Comparison of ENCODE assay signal across 19 mouse cellular contexts in the genomic region with DNA sequence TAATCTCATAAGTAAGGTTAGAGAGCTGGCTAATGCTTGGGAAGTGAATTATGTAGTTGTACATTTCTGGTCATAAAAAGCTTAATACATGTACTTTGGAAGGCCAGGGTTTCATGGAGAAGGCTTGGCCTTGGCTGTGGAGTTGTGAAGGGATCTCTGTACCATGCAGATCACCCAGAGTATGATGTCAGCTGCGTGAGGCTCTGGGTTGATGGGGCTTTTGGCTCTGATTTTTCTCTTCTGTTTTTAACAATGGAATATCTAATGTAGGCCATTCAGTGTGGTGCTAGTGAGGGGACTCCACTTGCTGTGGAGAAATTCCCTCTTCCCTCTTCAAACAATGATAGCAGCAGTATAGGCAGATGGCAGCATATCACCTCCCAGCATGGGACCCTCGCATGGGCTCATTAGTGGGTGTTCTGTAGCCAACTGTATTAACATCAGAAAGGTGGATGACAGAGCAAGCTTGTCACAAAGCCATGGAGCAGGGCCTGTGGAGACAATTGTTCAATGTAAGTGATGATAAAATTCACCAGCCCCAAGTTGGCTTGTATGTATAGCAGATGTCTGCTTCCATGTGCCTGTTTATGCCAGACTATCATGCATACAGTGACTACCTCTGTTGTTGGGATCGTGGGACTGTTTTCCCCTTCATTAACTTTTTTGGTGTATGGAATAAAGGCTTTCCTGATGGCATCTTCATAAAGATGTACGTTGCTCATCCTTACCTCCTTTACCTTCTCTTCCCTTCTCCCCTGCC. TPM values are rescaled to one million over a fixed set of nuclear protein-coding genes. Genes with fewer than 3 reads are reported as not detected.
A peak's percentile ranks its signal among the peaks of the same experiment; 100 is the strongest.
DNase-seq lines count a peak whose midpoint lies in the region; ATAC-seq and TF ChIP-seq lines count a peak whose summit lies in the region.
"Had no signal": no experiment of that assay in that cellular context is flagged by ENCODE, and none has a peak within 500 bp of the region (broad histone marks: within the 10 kb centered on the region; RNA-seq: fewer than 3 reads in every experiment).

No protein-coding gene starts in this region.

- no peak for TF ChIP-seq CTCF in midbrain, postnatal 0 days (IDR thresholded peaks at IDR 0.05)

- WGBS in hindbrain, embryonic 14.5 days: 75% methylated on average over 4 of the region's 4 CpGs
- 80% methylated on average over 4 of the region's 4 CpGs for WGBS in hindbrain, embryonic 12.5 days
- WGBS in midbrain, postnatal 0 days: 81% methylated on average over 4 of the region's 4 CpGs

- no peaks in the 10 kb centered on the region for H3K9me3 ChIP-seq in hindbrain, embryonic 14.5 days (ENCODE audit: control insufficient read depth, low read length)
- no peaks in the 10 kb centered on the region for H3K9me3 ChIP-seq in hindbrain, embryonic 12.5 days (replicated peaks)
- H3K9me3 ChIP-seq in midbrain, postnatal 0 days (ENCODE audit: low read length): no peaks in the 10 kb centered on the region
- H3K9me3 ChIP-seq: kidney, embryonic 15.5 days; limb, embryonic 15.5 days had no signal

- peak; percentile 51 for DNase-seq in hindbrain, embryonic 14.5 days (ENCODE audit: low spot score)
- peak; percentile 40 for DNase-seq in brain, adult 2 months (ENCODE audit: low read depth, low spot score)
- DNase-seq in cerebellum, postnatal 25 days: peak; percentile 21 to 43
- DNase-seq in midbrain, postnatal 0 days (ENCODE audit: low spot score): peak; percentile 44
- DNase-seq in left cerebral cortex, adult 8-10 months (ENCODE audit: low spot score in 2 of 2): no peak
- no peak for DNase-seq in adrenal gland, adult 8-10 months
- DNase-seq: adrenal gland, postnatal 36 days; lung, adult 18-20 months; lung, postnatal 36 days; retina, postnatal 1 day; thymus, adult 2 months had no signal

- no peak overlapping the region for H3K4me2 ChIP-seq in hindbrain, embryonic 14.5 days (replicated peaks)
- H3K4me2 ChIP-seq in hindbrain, embryonic 12.5 days (replicated peaks): no peak overlapping the region
- H3K4me2 ChIP-seq in midbrain, postnatal 0 days (ENCODE audit: low read depth, low read length, poor library complexity, severe bottlenecking): no peak overlapping the region
- H3K4me2 ChIP-seq: kidney, embryonic 15.5 days; limb, embryonic 15.5 days; midbrain, embryonic 12.5 days had no signal

- H3K36me3 ChIP-seq in hindbrain, embryonic 14.5 days (replicated peaks; ENCODE audit: control insufficient read depth, insufficient read depth): peaks cover 74% of the 10 kb centered on the region
- H3K36me3 ChIP-seq in hindbrain, embryonic 12.5 days: peaks cover 80% of the 10 kb centered on the region
- peaks cover 67% of the 10 kb centered on the region for H3K36me3 ChIP-seq in midbrain, postnatal 0 days (ENCODE audit: insufficient read depth, low read length)

- no peak overlapping the region for H3K4me3 ChIP-seq in hindbrain, embryonic 14.5 days (replicated peaks; ENCODE audit: low read length)
- H3K4me3 ChIP-seq in hindbrain, embryonic 12.5 days: no peak overlapping the region
- H3K4me3 ChIP-seq in midbrain, postnatal 0 days (ENCODE audit: low read depth, low read length): no peak overlapping the region
- H3K4me3 ChIP-seq: erythroblast, embryonic 14.5 days; kidney, embryonic 15.5 days; limb, embryonic 15.5 days; midbrain, embryonic 12.5 days had no signal

- H3K4me1 ChIP-seq in hindbrain, embryonic 14.5 days (replicated peaks; ENCODE audit: control insufficient read depth, insufficient read depth, low read length): no peaks in the 10 kb centered on the region
- H3K4me1 ChIP-seq in hindbrain, embryonic 12.5 days: no peaks in the 10 kb centered on the region
- H3K4me1 ChIP-seq in midbrain, postnatal 0 days (ENCODE audit: insufficient read depth, low read length): no peaks in the 10 kb centered on the region
- H3K4me1 ChIP-seq: kidney, embryonic 15.5 days; limb, embryonic 15.5 days; midbrain, embryonic 12.5 days had no signal

- H3K9ac ChIP-seq in hindbrain, embryonic 14.5 days: no peak overlapping the region
- no peak overlapping the region for H3K9ac ChIP-seq in hindbrain, embryonic 12.5 days
- H3K9ac ChIP-seq in midbrain, postnatal 0 days (replicated peaks; ENCODE audit: low read length, poor library complexity, severe bottlenecking): no peak overlapping the region
- H3K9ac ChIP-seq: kidney, embryonic 15.5 days; limb, embryonic 15.5 days; midbrain, embryonic 12.5 days had no signal

- no peaks in the 10 kb centered on the region for H3K27me3 ChIP-seq in hindbrain, embryonic 14.5 days (ENCODE audit: control insufficient read depth, insufficient read depth, low read length)
- no peaks in the 10 kb centered on the region for H3K27me3 ChIP-seq in hindbrain, embryonic 12.5 days
- no peaks in the 10 kb centered on the region for H3K27me3 ChIP-seq in midbrain, postnatal 0 days (ENCODE audit: insufficient read depth, low read length)
- H3K27me3 ChIP-seq: kidney, embryonic 15.5 days; limb, embryonic 15.5 days; midbrain, embryonic 12.5 days had no signal

- no peak overlapping the region for H3K27ac ChIP-seq in hindbrain, embryonic 14.5 days
- no peak overlapping the region for H3K27ac ChIP-seq in hindbrain, embryonic 12.5 days
- no peak overlapping the region for H3K27ac ChIP-seq in midbrain, postnatal 0 days (ENCODE audit: low read depth, low read length)
- H3K27ac ChIP-seq: kidney, embryonic 15.5 days; limb, embryonic 15.5 days; midbrain, embryonic 12.5 days had no signal

- peak; percentile 83 for ATAC-seq in hindbrain, embryonic 14.5 days (ENCODE audit: low FRiP score)
- no peak for ATAC-seq in hindbrain, embryonic 12.5 days (ENCODE audit: low FRiP score)
- ATAC-seq in midbrain, postnatal 0 days (ENCODE audit: low FRiP score): no peak
- ATAC-seq: activated CD4-positive, CD25-positive, alpha-beta regulatory T cell, adult 4 months; CD4-positive, CD25-positive, alpha-beta regulatory T cell, adult 4 months; inflammation-experienced regulatory T-cells, adult 6 months had no signal

RNA-seq across cellular contexts. Expression of a gene that starts 12.6 kb away (rescaled TPM):
- polyA plus RNA-seq in hindbrain, embryonic 14.5 days (2014; fragmentation: Nextera tagmentation; extraction: Ambion mirVana): 28.8 and 33.2 TPM in 2 replicates
- 33.7 and 38.8 TPM in 2 replicates for polyA plus RNA-seq in hindbrain, embryonic 12.5 days (2016; fragmentation: Nextera tagmentation; extraction: Ambion mirVana)
- total RNA-seq in midbrain, postnatal 0 days (2014; rRNA removed): 10.4 and 20.4 TPM in 2 replicates
- 25.4 and 30.7 TPM in 2 replicates for polyA plus RNA-seq in midbrain, postnatal 0 days (2015; fragmentation: Nextera tagmentation; extraction: Ambion mirVana)
- 10 to 100 TPM; 17.3 to 22.8 (median 18.4) TPM for total RNA-seq in left cerebral cortex, adult 8-10 months (2022)
- 10 to 100 TPM; 25.6 to 30.9 (median 27.6) TPM for total RNA-seq in adrenal gland, adult 8-10 months (2022)

RNA-seq across cellular contexts. Expression of a gene that starts 13.2 kb away (rescaled TPM):
- 336 and 395 TPM in 2 replicates for polyA plus RNA-seq in hindbrain, embryonic 14.5 days (2014; fragmentation: Nextera tagmentation; extraction: Ambion mirVana)
- polyA plus RNA-seq in hindbrain, embryonic 12.5 days (2016; fragmentation: Nextera tagmentation; extraction: Ambion mirVana): 277 and 293 TPM in 2 replicates
- 442 and 559 TPM in 2 replicates for total RNA-seq in midbrain, postnatal 0 days (2014; rRNA removed)
- polyA plus RNA-seq in midbrain, postnatal 0 days (2015; fragmentation: Nextera tagmentation; extraction: Ambion mirVana): 354 and 359 TPM in 2 replicates
- 100 to 1,000 TPM; 205 to 223 (median 213) TPM for total RNA-seq in left cerebral cortex, adult 8-10 months (2022)
- total RNA-seq in adrenal gland, adult 8-10 months (2022): 100 to 1,000 TPM; 222 to 356 (median 282) TPM

RNA-seq across cellular contexts. Expression of a gene that starts 43.9 kb away (rescaled TPM):
- 58.7 and 63.9 TPM in 2 replicates for polyA plus RNA-seq in hindbrain, embryonic 14.5 days (2014; fragmentation: Nextera tagmentation; extraction: Ambion mirVana)
- polyA plus RNA-seq in hindbrain, embryonic 12.5 days (2016; fragmentation: Nextera tagmentation; extraction: Ambion mirVana): 150 and 164 TPM in 2 replicates
- 17.5 and 39.0 TPM in 2 replicates for total RNA-seq in midbrain, postnatal 0 days (2014; rRNA removed)
- 38.0 and 39.3 TPM in 2 replicates for polyA plus RNA-seq in midbrain, postnatal 0 days (2015; fragmentation: Nextera tagmentation; extraction: Ambion mirVana)
- total RNA-seq in left cerebral cortex, adult 8-10 months (2022): 10 to 100 TPM; 14.7 to 22.6 (median 17.6) TPM
- total RNA-seq in adrenal gland, adult 8-10 months (2022): 10 to 100 TPM; 46.4 to 62.4 (median 53.0) TPM

Comparison
In these comparisons a context has a peak if more than half of its experiments do, and no peak if none do; other contexts are left out.
1. DNase-seq: peak in hindbrain, embryonic 14.5 days (single experiment), brain, adult 2 months (single experiment), cerebellum, postnatal 25 days (2 of 2) and midbrain, postnatal 0 days (single experiment); none in left cerebral cortex, adult 8-10 months (0 of 2) and adrenal gland, adult 8-10 months (single experiment).